Mouse (Mus musculus) brain, embryonic 14.5 days (tissue): ENCODE measurements around the gene Set.

Source experiments
- CTCF ChIP-seq: fragments of 200-500 bp; IDR thresholded peaks from 2 replicates; pipeline ENCODE4 v1.5.1; 2012; ENCODE audit warnings: inconsistent platforms, mild to moderate bottlenecking, moderate library complexity, borderline replicate concordance; ENCODE audit not compliant: insufficient read depth, insufficient read length; ENCODE audit errors: extremely low read depth
- POLR2A ChIP-seq: fragments of 200-500 bp; IDR thresholded peaks from 2 replicates; pipeline ENCODE4 v1.6.1; 2012; ENCODE audit warnings: mild to moderate bottlenecking, inconsistent platforms, borderline replicate concordance; ENCODE audit not compliant: poor library complexity, insufficient read depth, insufficient read length, severe bottlenecking; ENCODE audit errors: extremely low read depth

DNA sequence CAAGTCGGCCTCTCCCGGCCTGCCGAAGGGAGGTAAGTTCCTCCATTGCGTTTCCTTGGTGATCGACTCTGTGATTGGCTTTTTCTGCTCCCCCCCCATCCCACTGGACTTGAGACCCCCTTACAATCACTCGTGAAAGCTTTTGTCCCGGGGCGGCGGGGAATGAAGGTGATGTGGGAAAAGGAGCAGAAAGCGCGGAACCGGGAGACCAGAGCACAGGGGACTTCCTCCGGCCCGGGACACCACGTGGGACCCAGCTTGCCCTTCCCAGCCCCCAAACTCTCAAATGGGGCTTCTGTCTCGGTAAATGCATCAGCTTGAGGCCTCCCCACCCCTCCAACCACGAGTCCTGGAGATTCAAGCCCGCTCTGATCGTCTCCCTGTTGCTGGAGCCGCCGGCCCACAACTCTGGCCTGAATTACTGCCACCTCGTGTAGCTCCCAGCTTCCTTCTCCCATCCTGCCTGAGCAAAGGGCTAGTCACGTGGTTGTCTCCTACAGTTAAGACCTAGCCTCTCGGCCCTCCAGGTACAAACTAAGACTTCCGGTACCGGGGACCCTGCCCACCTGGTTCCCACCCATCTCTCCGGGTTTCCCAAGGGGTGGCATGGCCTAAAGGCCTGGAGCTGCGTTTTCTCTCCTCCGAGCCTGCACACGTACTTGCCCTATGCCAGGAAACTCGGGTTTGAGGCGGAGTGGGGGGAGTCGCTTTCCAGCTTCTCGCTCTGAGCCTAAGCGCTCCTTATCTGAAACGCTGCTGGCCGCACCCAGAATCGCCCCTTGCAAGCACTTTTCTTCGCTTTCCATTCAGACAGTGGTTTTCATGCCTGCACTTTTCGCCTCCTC lies 5.3 kb downstream of the Set start:
- TF ChIP-seq CTCF: no peak
- 0 out of 2 replicates have a peak, but pooled peaks have one; percentile 3 for TF ChIP-seq POLR2A
